Mouse (Mus musculus) G1E (cell line): ENCODE data around the gene BC030500.

ENCODE experiments used
- CTCF ChIP-seq: IDR thresholded peaks from 2 replicates; pipeline ENCODE4 v1.5.1; 2012; ENCODE audit warnings: low read depth, low read length, inconsistent platforms, mixed read lengths
- GATA1 ChIP-seq: IDR thresholded peaks from 2 replicates; pipeline ENCODE4 v1.6.1; 2012; ENCODE audit warnings: borderline replicate concordance, low read length, inconsistent platforms, mixed read lengths

- no peak for TF ChIP-seq GATA1
- TF ChIP-seq CTCF, result no peak
Observed at GRCm38 (mm10) chr8:58931066-58931465, 19.5 kb downstream of the BC030500 start.
